Mouse (Mus musculus): Measurements from ENCODE around the gene Gm10750.
"Not testable (repeated sequence)": the region's sequence is repeated elsewhere in the genome, so short reads cannot be mapped to it uniquely, and the experiment has no call there.

GRCm38 (mm10) chr2:149017137-149017536 is at the start of gene Gm10750:
- not testable (repeated sequence) for TF ChIP-seq TCF12 (IDR thresholded peaks at IDR 0.05; ENCODE audit: insufficient read depth, poor library complexity, severe bottlenecking); POLR2A (IDR thresholded peaks at IDR 0.05; ENCODE audit: insufficient read length, low read depth); MYOG (IDR thresholded peaks at IDR 0.05; ENCODE audit: control insufficient read depth in 1 of 3, insufficient read depth in 1 of 3, insufficient read length in 2 of 3, low read depth in 2 of 3); POLR2AphosphoS2 (IDR thresholded peaks at IDR 0.05; ENCODE audit: insufficient read length, low read depth); USF1 (IDR thresholded peaks at IDR 0.05; ENCODE audit: low read depth); REST (IDR thresholded peaks at IDR 0.05; ENCODE audit: insufficient read depth, insufficient read length); MAX (IDR thresholded peaks at IDR 0.05; ENCODE audit: low read depth); CEBPB (IDR thresholded peaks at IDR 0.05; ENCODE audit: insufficient read depth, poor library complexity, severe bottlenecking); MYOD1 (IDR thresholded peaks at IDR 0.05; ENCODE audit: control insufficient read depth in 1 of 3, insufficient read length in 2 of 3, low read depth in 2 of 3); SRF (IDR thresholded peaks at IDR 0.05; ENCODE audit: control insufficient read depth, insufficient read length, low read depth); E2F4 (IDR thresholded peaks at IDR 0.05; ENCODE audit: insufficient read depth)
